Mouse (Mus musculus) heart, adult 2 months (tissue): ENCODE results near the gene Supt7l.

ENCODE experiments used
- CTCF ChIP-seq: fragments of 200-600 bp; IDR thresholded peaks from 2 replicates; pipeline ENCODE4 v1.8.1; 2022; ENCODE audit warnings: antibody characterized with exemption, mild to moderate bottlenecking, moderate library complexity
- EP300 ChIP-seq: fragments of 200-500 bp; IDR thresholded peaks from 2 replicates; pipeline ENCODE4 v1.6.1; 2011; ENCODE audit warnings: low read depth, low read length, control low read depth; ENCODE audit not compliant: insufficient read depth
- POLR2A ChIP-seq: fragments of 200-500 bp; IDR thresholded peaks from 2 replicates; pipeline ENCODE4 v1.6.1; 2011; ENCODE audit warnings: mild to moderate bottlenecking, low read depth, low read length, control low read depth; ENCODE audit not compliant: insufficient read depth

DNA sequence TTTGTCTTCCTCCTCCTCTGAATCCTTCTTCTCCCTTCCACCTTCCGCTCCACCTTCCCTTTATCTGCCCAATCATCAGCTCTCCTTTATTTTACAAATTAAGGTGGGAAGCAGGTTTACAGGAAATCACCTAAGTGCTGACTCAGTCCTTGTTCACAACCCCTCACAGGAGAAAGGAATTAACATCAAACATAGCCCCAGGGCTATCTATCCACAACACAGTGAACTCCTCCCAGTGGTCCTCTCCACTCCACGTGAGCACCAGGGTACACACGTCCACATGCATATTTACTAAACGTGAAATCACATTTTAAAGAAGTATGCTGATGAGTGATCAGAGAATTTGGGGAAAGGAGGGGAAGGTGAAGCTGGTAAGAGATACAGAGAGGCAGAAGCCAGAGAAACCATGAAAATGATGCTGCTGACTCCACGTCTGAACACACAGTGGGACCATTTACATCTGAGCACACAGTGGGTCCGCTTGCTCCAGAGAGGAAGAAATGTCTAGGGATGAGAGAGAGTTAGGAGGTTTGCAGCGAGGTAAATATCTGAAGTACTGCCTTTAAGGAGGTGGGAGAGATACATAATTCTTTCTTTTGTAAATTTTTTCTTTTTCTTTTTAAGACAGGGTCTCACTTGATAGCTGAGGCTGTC, 38.4 kb downstream of the Supt7l start:
- TF ChIP-seq CTCF (no peak), POLR2A (no peak), EP300 (no peak)
